Mouse (Mus musculus) neural tube, embryonic 13.5 days (tissue): ENCODE results near the gene Pld3. TPM values are rescaled to one million over a fixed set of nuclear protein-coding genes. Genes with fewer than 3 reads are reported as not detected.

Experiments used
- ATAC-seq: fragments of 200-750 bp; cut with Nextera tagmentation; 2 replicates; pipeline ENCODE4 v1.8.0; 2017; ENCODE audit warnings: low read depth, mild to moderate bottlenecking, moderate TSS enrichment, moderate library complexity
- H3K27ac ChIP-seq: fragments of 300-500 bp; sonication (generic); replicated peaks from 2 replicates; pipeline ENCODE4 v1.5.1; 2015; ENCODE audit warnings: moderate library complexity, mild to moderate bottlenecking, inconsistent platforms
- H3K27me3 ChIP-seq: fragments of 300-500 bp; sonication (generic); 2 replicates; pipeline ENCODE4 v1.6.1; 2015; ENCODE audit warnings: mild to moderate bottlenecking, inconsistent platforms
- H3K36me3 ChIP-seq: fragments of 300-500 bp; sonication (generic); 2 replicates; pipeline ENCODE4 v1.6.1; 2015; ENCODE audit warnings: mild to moderate bottlenecking, inconsistent platforms
- H3K4me1 ChIP-seq: fragments of 300-500 bp; sonication (generic); replicated peaks from 2 replicates; pipeline ENCODE4 v1.6.1; 2015; ENCODE audit warnings: inconsistent platforms
- H3K4me2 ChIP-seq: fragments of 300-500 bp; sonication (generic); 2 replicates; pipeline ENCODE4 v1.6.1; 2015; ENCODE audit warnings: inconsistent platforms, mild to moderate bottlenecking, moderate library complexity
- H3K4me3 ChIP-seq: fragments of 300-500 bp; sonication (generic); 2 replicates; pipeline ENCODE4 v1.5.1; 2015; ENCODE audit warnings: mild to moderate bottlenecking, inconsistent platforms
- H3K9ac ChIP-seq: fragments of 300-500 bp; sonication (generic); 2 replicates; pipeline ENCODE4 v1.6.1; 2015; ENCODE audit warnings: moderate library complexity, mild to moderate bottlenecking, inconsistent platforms
- H3K9me3 ChIP-seq: fragments of 300-500 bp; sonication (generic); 2 replicates; pipeline ENCODE4 v1.6.1; 2016; ENCODE audit warnings: inconsistent platforms
- WGBS: fragments of 180-500 bp; shearing (Covaris S2); methylation state at CpG from one replicate; pipeline ENCODE4 v1.1.7; 2015; 5-methylcytosine and 5-hydroxymethylcytosine counted together
- polyA plus RNA-seq: library from polyadenylated mRNA; unstranded; fragments of >200 nt; fragmentation: Nextera tagmentation; extraction: Ambion mirVana; gene quantifications from 2 replicates; pipeline ENCODE4 v1.2.1, GENCODE M21; 2015

The Pld3 gene
- polyA plus RNA-seq, 1 experiment from 2014 or later, result 128 TPM

DNA sequence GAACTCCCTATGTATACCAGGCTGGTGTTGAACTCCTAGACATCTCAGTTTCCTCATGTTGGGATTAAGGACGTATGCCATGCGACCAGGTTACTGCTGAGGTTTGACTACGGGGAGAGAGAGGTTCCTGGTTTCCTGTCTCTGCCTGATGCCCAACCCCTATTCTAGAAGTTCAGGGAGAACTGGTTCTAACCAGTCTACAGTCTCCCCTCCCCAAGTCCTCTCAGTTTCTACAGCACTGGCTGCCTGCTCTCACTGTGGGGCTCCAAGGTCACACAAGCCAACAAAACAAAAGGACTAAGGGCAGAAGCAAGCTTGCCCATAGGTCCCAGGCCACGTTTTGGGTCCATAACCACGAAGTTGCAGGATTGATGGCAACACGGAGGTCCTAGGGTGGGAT lies 3.4 kb downstream of the Pld3 start:
- no peak for ATAC-seq
- H3K4me1 ChIP-seq, result peaks cover 20% of the 10 kb centered on the region
- H3K4me2 ChIP-seq, result no peak overlapping the region
- WGBS, result 78% methylated on average over 6 of the region's 6 CpGs
- no peaks in the 10 kb centered on the region for H3K36me3 ChIP-seq
- no peak overlapping the region for H3K4me3 ChIP-seq
- H3K9me3 ChIP-seq, result no peaks in the 10 kb centered on the region
- H3K27ac ChIP-seq, result no peak overlapping the region
- no peak overlapping the region for H3K9ac ChIP-seq
- no peaks in the 10 kb centered on the region for H3K27me3 ChIP-seq

DNA sequence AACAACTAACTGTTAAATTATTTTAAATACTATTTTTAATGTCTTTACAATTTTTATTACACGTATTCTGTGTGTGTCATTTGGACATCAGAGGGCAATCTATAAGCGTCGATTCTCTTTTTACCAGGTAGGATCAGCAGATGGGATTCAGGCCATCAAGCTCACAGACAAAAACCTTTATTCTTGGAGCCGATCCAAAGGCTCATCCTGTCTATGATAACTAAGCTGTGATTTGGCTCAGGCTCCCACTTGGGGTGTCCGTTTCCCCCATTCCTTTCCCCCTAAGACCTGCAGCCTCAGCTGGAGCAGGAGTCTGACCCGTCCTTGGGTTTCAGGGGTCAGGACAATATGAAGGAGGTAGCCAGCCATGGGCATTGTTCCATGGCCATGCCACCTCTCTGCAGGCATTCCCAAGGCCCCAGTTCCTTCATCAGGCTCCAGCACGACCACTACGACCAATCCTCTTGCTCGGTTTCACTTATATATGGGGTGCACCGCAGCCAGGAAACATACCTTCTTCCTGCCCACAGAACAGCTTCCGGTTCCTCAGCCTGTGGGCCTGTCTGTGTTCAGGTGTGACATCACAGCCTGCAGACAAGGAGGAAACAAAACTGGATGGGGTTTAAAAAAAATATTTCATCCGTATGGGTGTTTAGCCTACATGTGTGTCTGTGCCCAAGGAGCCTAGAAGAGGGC lies 8.2 kb downstream of the Pld3 start:
- no peak for ATAC-seq
- WGBS, result 89% methylated on average over 12 of the region's 12 CpGs

DNA sequence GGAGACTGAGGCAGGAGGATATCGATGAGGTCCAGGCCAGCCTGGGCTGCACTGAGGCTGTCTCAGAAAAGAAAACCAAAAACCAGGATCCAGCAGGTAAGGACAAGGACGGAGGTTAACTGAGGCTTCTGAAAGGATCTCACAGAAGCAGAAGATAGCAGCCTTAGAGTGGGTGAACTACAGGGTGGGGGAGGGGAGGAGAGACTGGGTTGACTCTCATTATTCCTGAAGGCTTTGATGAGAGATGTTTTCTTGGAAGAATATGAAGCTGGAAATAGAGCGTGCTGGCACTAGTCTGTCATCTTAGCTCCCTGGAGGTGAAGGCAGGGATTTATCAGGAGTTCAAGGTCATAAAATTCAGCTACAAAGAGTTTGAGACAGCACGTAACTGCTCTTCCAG lies 9.2 kb downstream of the Pld3 start:
- 89% methylated on average over 4 of the region's 4 CpGs for WGBS
- H3K9ac ChIP-seq, result no peak overlapping the region
- no peak for ATAC-seq

More for the DNA sequence above, 8.2 kb downstream of the Pld3 start:
- H3K4me3 ChIP-seq, result no peak overlapping the region
- peaks cover 15% of the 10 kb centered on the region for H3K4me1 ChIP-seq
- no peak overlapping the region for H3K4me2 ChIP-seq
- no peak overlapping the region for H3K9ac ChIP-seq
- no peak overlapping the region for H3K27ac ChIP-seq
- H3K27me3 ChIP-seq, result no peaks in the 10 kb centered on the region
- H3K9me3 ChIP-seq, result no peaks in the 10 kb centered on the region
- peaks cover 12% of the 10 kb centered on the region; the same call in 1 of the 2 replicates for H3K36me3 ChIP-seq

DNA sequence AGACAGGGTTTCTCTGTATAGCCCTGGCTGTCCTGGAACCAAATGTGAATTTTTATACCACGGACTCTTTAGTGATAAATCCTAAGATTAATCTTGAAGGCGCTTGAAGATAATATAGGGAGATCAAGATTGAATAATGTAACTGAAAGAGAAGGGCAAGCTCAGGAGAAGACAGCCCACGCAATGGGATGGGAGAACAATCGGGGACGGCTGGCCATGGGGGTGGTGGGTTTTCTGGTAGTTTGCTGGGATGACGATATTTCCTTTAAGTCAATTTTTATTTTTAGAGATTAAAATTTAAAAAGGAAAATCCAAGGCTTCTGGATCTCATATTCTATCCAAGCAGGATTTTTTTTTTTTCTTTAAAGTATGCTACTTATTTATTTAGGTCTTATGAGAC lies 10.0 kb downstream of the Pld3 start:
- no peaks in the 10 kb centered on the region for H3K27me3 ChIP-seq
- peak overlapping the region; percentile 81 for H3K9ac ChIP-seq
- ATAC-seq, result no peak; the same call in 1 of the 2 replicates
- 0 out of 2 replicates have a peak overlapping the region, but pooled peaks have one; percentile 4 for H3K27ac ChIP-seq
- peaks cover 15% of the 10 kb centered on the region for H3K4me1 ChIP-seq
- 54% methylated on average over 6 of the region's 6 CpGs for WGBS
- peak overlapping the region; percentile 83 for H3K4me2 ChIP-seq
- H3K36me3 ChIP-seq, result peaks cover 28% of the 10 kb centered on the region
- H3K4me3 ChIP-seq, result peak overlapping the region; percentile 59
- H3K9me3 ChIP-seq, result no peaks in the 10 kb centered on the region

More for the DNA sequence above, 9.2 kb downstream of the Pld3 start:
- Histone ChIP-seq H3K36me3 (peaks cover 22% of the 10 kb centered on the region), H3K9me3 (no peaks in the 10 kb centered on the region), H3K4me3 (no peak overlapping the region), H3K27me3 (no peaks in the 10 kb centered on the region), H3K4me1 (peaks cover 15% of the 10 kb centered on the region), H3K27ac (no peak overlapping the region), H3K4me2 (no peak overlapping the region)

DNA sequence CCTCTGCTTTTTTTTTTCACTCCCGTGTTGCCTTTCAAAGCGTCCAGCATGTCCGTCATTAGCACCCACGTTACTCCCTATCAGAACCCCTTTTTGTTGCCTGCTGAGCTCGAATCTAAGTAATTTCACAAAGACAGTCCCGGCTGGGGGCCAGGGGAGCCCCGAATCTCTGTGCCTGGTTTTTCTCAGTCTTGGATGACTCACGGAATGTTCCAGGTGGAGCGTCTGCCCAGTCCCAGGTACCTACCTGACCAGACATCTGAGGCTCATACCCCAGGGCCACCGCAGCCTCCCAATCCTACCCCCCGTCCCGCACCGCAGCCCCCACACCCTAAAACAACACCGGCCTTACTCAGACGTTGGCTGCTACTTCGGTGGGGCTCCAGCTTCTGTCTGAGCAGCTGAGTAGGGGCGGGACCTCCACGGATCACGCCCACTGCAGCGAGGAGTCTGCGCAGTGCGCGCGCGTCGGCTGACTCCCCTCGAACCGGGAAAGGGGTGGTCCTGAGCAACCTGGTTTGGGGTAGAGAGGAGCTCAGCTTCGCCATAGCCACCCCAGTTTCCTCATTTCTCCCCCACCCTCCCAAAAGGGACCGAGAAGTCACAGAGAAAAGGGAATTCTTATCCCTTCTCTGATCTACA lies 10.5 kb downstream of the Pld3 start:
- H3K36me3 ChIP-seq, result peaks cover 34% of the 10 kb centered on the region
- no peaks in the 10 kb centered on the region for H3K27me3 ChIP-seq
- peak overlapping the region; percentile 81 for H3K9ac ChIP-seq
- 0 out of 2 replicates have a peak overlapping the region, but pooled peaks have one; percentile 4 for H3K27ac ChIP-seq
- H3K4me2 ChIP-seq, result peak overlapping the region; percentile 83
- 3% methylated on average over 30 of the region's 30 CpGs for WGBS
- peak overlapping the region; percentile 59 for H3K4me3 ChIP-seq
- peak; percentile 93 for ATAC-seq
- peaks cover 15% of the 10 kb centered on the region for H3K4me1 ChIP-seq
- H3K9me3 ChIP-seq, result no peaks in the 10 kb centered on the region

DNA sequence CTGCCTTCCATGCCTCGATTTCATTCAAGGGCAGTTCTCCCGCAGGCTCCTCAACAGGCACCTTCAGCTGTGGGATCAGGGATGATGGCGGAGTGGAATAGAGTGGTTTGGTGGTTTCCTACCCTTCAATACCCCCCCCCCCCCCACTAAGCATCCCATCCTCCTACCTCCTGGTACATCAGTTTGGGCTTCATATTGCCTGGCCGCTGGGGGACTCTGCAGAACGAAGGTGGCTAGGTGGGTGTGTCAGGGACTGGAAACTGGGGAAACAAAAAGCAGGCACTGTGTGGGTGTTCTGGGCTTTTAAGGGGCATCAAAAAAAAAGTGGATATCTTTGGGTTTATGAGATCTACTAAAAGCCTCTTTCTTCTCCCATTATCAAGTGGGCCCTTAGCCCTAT lies 11.1 kb downstream of the Pld3 start:
- Histone ChIP-seq H3K4me3 (peak overlapping the region; percentile 59), H3K36me3 (peaks cover 40% of the 10 kb centered on the region), H3K4me2 (peak overlapping the region; percentile 83), H3K27ac (0 out of 2 replicates have a peak overlapping the region, but pooled peaks have one; percentile 34), H3K27me3 (no peaks in the 10 kb centered on the region), H3K9me3 (no peaks in the 10 kb centered on the region), H3K4me1 (peaks cover 15% of the 10 kb centered on the region), H3K9ac (peak overlapping the region; percentile 81)
- 59% methylated on average over 5 of the region's 5 CpGs for WGBS
- ATAC-seq, result peak; percentile 8; the same call in 1 of the 2 replicates

DNA sequence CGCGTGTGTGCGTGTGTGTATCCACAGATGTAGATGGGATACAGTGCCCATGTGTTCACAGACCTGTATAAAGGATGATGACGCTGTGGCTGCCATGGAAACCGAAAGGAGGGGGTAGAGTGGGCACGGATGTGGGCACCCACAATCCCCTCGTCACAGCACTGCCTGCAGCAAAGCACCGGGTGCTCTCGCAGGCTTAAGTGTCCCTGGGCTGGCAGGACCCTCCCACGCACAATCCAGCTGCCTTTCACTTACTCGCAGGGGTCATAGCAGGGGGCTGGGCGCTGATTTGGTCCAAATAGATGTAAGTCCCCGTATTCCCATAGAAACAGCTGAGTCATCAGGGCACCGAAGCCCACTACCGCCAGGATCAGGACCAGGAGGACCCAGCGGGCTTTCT lies 11.6 kb downstream of the Pld3 start:
- 58% methylated on average over 16 of the region's 16 CpGs for WGBS
- peak; percentile 50 for ATAC-seq

DNA sequence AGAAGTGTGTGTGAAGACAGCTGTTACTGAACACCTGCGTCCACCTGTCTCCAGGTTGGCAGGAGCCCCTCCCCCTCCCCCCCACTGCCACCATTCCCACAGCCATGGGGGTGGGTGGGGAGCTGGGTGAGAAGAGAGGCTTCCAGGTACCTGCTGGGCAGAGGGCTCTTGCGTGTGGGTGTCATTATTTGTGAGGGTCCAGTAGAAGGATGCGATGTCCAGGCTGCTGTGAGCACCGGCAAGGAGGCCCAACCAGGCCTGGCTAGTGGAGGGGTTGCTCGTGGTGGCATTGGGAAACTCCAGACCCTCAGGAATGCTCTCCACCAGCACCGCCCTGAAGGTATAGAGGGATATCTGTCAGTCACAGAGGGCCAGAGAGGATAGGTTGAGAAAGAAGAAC lies 12.1 kb downstream of the Pld3 start:
- Histone ChIP-seq H3K9me3 (no peaks in the 10 kb centered on the region), H3K27ac (no peak overlapping the region), H3K27me3 (no peaks in the 10 kb centered on the region), H3K4me2 (no peak overlapping the region), H3K9ac (peak overlapping the region; percentile 81; the same call in 1 of the 2 replicates), H3K4me1 (peaks cover 15% of the 10 kb centered on the region), H3K36me3 (peaks cover 50% of the 10 kb centered on the region), H3K4me3 (no peak overlapping the region)
- no peak for ATAC-seq
- 87% methylated on average over 6 of the region's 6 CpGs for WGBS

More for the DNA sequence above, 11.6 kb downstream of the Pld3 start:
- Histone ChIP-seq H3K9ac (peak overlapping the region; percentile 81), H3K9me3 (no peaks in the 10 kb centered on the region), H3K27me3 (no peaks in the 10 kb centered on the region), H3K4me3 (peak overlapping the region; percentile 59), H3K4me2 (peak overlapping the region; percentile 83), H3K4me1 (peaks cover 15% of the 10 kb centered on the region), H3K27ac (0 out of 2 replicates have a peak overlapping the region, but pooled peaks have one; percentile 34), H3K36me3 (peaks cover 45% of the 10 kb centered on the region)

DNA sequence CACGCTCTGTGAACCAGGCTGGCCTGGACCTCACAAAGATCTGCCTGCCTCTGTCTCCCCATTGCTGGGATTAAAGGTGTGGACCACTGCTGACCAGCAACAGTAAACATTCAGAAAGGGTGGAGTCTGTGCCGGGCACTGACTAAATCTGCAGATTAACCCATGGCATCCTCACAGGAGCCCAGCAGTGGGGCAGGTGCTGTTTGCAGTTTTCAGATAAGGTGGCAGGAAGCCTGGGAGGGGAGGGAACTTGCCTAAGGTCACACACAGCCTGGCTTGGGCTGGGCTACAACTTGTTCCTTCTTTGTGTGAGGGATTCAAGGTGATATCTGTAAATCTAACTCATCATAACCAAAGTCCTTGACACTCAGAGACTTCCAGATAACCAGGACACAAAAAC lies 12.5 kb downstream of the Pld3 start:
- Histone ChIP-seq H3K9ac (no peak overlapping the region), H3K4me1 (peaks cover 15% of the 10 kb centered on the region), H3K27me3 (no peaks in the 10 kb centered on the region), H3K4me3 (no peak overlapping the region), H3K27ac (no peak overlapping the region), H3K4me2 (no peak overlapping the region), H3K36me3 (peaks cover 54% of the 10 kb centered on the region), H3K9me3 (no peaks in the 10 kb centered on the region)
- no peak for ATAC-seq
- 87% methylated on average over 2 of the region's 2 CpGs for WGBS

DNA sequence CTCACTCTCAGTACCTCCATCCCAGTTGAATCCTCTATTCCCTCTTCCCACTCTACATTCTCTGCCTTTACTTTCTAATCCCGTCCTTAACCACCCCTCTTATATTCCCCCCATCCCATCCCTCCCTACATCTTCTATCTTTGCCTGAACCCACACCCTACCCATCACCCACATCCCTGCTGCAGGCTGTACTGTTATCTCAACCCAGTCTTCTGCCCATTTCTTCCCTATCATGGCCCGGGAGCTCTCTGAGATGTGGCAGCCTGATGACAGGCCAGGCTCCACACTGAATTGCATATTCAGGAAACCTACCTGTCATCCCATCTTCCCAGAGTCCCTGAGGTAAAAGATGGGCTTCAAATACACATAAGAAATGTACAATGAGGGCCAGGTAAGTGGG lies 14.2 kb downstream of the Pld3 start:
- Histone ChIP-seq H3K9me3 (no peaks in the 10 kb centered on the region), H3K27ac (no peak overlapping the region), H3K4me3 (no peak overlapping the region), H3K36me3 (peaks cover 68% of the 10 kb centered on the region), H3K4me2 (no peak overlapping the region), H3K27me3 (no peaks in the 10 kb centered on the region), H3K9ac (no peak overlapping the region), H3K4me1 (peaks cover 15% of the 10 kb centered on the region)
- ATAC-seq, result no peak
- 85% methylated on average over 2 of the region's 2 CpGs for WGBS

DNA sequence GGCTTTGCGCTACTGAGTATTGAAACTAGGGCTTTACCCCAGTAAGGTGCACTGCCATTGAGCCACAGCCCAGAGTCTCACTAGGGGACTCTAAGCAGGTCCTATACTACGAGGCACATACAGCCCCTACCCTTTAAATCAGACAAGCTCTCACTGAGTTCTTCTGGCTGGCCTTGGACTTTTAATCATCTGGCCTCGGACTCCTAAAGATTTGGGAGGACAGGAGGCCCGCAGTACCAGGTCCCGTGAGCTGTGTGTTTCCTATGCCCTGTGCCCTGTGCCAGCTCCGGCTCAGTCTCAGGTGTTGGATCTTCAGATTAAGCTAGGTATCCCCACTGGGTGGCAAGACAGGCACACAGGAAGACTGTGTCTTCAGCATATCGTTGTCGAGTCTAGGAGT lies 15.0 kb downstream of the Pld3 start:
- no peaks in the 10 kb centered on the region for H3K27me3 ChIP-seq
- no peak overlapping the region for H3K27ac ChIP-seq
- H3K4me1 ChIP-seq, result peaks cover 15% of the 10 kb centered on the region
- H3K9ac ChIP-seq, result no peak overlapping the region
- peaks cover 76% of the 10 kb centered on the region for H3K36me3 ChIP-seq
- 86% methylated on average over 8 of the region's 8 CpGs for WGBS
- H3K9me3 ChIP-seq, result no peaks in the 10 kb centered on the region
- H3K4me3 ChIP-seq, result no peak overlapping the region
- no peak overlapping the region for H3K4me2 ChIP-seq
- no peak for ATAC-seq

DNA sequence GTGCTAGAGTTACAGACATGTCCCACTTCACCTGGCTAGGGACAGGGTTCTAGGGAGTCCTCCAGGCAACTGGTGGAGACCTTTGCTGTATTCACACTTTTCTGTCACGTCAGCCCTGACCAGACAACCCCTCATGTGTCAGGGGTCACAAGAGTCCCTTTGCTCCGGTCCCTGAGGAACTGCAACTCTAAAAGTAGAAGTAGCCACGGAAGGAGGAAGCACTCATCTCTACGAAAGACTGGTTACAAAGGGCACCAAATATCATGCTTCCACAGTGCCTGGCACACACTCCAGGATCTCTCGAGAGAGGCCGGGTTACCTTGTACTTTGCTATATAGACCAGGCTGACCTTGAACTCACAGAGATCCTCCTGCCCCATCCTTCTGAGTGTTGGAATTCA lies 16.4 kb downstream of the Pld3 start:
- Histone ChIP-seq H3K36me3 (peaks cover 90% of the 10 kb centered on the region), H3K4me1 (peaks cover 8% of the 10 kb centered on the region), H3K4me2 (no peak overlapping the region), H3K27me3 (no peaks in the 10 kb centered on the region), H3K4me3 (no peak overlapping the region), H3K27ac (no peak overlapping the region), H3K9ac (no peak overlapping the region), H3K9me3 (no peaks in the 10 kb centered on the region)
- no peak for ATAC-seq
- WGBS, result 88% methylated on average over 6 of the region's 6 CpGs
